Mouse (Mus musculus): ENCODE results near the gene Magi1. TPM values are rescaled to one million over a fixed set of nuclear protein-coding genes. Genes with fewer than 3 reads are reported as not detected.

Gene Magi1
- polyA plus RNA-seq (2012; rRNA removed), result 1.8 and 2.1 TPM in 2 replicates

DNA sequence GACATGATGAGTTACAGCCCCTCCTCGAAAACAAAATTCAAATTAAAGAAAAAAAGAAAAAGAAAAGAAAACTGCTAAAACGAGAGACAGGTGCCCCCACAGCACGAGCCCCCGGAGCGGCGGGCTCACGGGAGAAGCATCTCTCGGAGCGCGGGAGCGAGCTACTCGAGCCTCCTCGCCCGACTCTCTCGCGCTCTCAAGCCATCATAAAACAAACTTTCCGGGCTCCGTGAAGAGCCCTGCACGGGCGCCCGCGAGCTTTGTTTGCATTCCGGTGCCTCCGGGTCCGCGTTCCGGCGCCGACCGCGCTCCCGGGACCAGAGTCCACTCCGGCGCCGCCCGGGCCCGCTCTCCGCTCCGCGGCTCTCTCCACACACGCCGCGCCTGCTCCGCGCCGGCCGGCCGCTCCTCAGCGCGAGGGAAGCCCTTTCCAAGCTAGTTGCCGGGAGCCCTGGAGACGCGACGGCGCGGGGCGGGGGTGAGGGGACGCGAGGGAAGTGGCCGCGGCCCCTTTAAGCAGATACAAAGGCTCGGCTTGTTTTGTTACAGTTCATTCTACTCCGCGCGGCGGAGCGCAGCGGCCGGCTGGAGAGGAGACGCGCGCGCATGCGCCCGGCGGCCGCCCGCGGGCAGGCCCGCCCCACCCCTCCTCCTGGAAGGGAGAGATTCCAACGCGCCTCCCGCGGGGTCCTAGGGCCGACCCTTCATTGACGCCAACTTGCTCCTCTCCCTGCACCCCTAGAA is at the start of gene Magi1:
Gene Magi1, minus strand, starts transcription at position 600 of the 744 bp plus-strand sequence.
- Histone ChIP-seq H3K4me3 (ENCODE audit: control insufficient read depth, insufficient read depth, low read length) (peak within 1 kb of the TSS; percentile 38), H3K27me3 (ENCODE audit: control insufficient read depth, insufficient read depth, low read length) (peaks cover 9% of the 10 kb centered on the region; the same call in 1 of the 2 replicates), H3K27ac (ENCODE audit: control insufficient read depth, insufficient read depth, low read length) (no peak within 1 kb of the TSS), H3K4me1 (replicated peaks; ENCODE audit: control insufficient read depth, insufficient read depth, low read length) (peaks cover 13% of the 10 kb centered on the region), H3K36me3 (ENCODE audit: control insufficient read depth, insufficient read depth, low read length) (no peaks in the 10 kb centered on the region)
- TF ChIP-seq CTCF (IDR thresholded peaks at IDR 0.05; ENCODE audit: borderline replicate concordance, control insufficient read depth, extremely low read depth, insufficient read depth, low read length, poor library complexity), result no peak
- TF ChIP-seq POLR2A (IDR thresholded peaks at IDR 0.05; ENCODE audit: control insufficient read depth, extremely low read depth, insufficient read depth, low read length, poor library complexity), result no peak
- under 1% methylated on average over 85 of the region's 86 CpGs for WGBS
- peak; percentile 61 for DNase-seq

DNA sequence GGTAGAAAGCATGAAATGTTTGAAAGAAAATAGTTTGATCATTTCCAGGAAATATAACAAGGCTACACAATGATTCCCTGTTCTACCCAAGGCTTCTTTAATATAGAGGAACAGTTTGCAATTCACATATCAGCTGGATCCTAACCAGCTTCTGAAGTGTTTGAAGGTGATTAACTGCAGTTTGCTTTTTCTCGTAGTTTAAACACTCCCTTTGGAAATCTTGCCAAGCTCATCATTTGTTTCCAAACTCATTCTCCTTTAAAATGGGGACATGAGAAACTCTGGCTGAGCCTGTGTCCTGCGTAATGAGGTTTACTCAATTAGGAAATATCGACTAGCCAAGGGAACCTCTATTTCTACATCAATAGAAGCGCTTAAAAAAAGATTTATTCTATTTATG is 43.4 kb upstream of the Magi1 start:
- TF ChIP-seq CTCF (IDR thresholded peaks at IDR 0.05; ENCODE audit: borderline replicate concordance, control insufficient read depth, extremely low read depth, insufficient read depth, low read length, poor library complexity) (no peak), POLR2A (IDR thresholded peaks at IDR 0.05; ENCODE audit: control insufficient read depth, extremely low read depth, insufficient read depth, low read length, poor library complexity) (no peak)
- no peak overlapping the region for H3K27ac ChIP-seq (ENCODE audit: control insufficient read depth, insufficient read depth, low read length)
- no peak overlapping the region for H3K4me3 ChIP-seq (ENCODE audit: control insufficient read depth, insufficient read depth, low read length)
- no peaks in the 10 kb centered on the region for H3K27me3 ChIP-seq (ENCODE audit: control insufficient read depth, insufficient read depth, low read length)
- WGBS, result 93% methylated on average over 4 of the region's 4 CpGs
- DNase-seq, result no peak
- H3K36me3 ChIP-seq (ENCODE audit: control insufficient read depth, insufficient read depth, low read length), result no peaks in the 10 kb centered on the region
- no peaks in the 10 kb centered on the region for H3K4me1 ChIP-seq (replicated peaks; ENCODE audit: control insufficient read depth, insufficient read depth, low read length)

DNA sequence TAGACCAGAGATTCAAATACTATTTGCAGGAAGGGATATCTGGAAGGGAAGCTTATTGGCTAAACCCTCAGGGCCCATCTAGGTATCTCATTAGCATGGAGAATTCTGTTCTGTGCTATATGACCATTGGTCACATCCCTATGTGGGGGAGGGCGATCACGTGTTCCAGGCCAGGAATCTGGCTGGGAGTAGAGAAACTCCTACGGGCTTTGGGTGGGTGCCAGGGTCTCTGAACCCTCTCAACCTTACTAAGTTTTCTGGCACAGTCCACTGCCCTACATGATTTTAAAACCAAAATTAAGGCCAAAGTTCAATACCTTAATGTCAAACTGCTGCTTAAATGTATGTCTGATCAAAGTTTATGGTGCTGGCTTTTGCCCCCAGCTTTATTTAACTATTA is 33.2 kb upstream of the Magi1 start:
- no peak for DNase-seq
- H3K36me3 ChIP-seq (ENCODE audit: control insufficient read depth, insufficient read depth, low read length), result no peaks in the 10 kb centered on the region
- no peak overlapping the region for H3K4me3 ChIP-seq (ENCODE audit: control insufficient read depth, insufficient read depth, low read length)
- TF ChIP-seq CTCF (IDR thresholded peaks at IDR 0.05; ENCODE audit: borderline replicate concordance, control insufficient read depth, extremely low read depth, insufficient read depth, low read length, poor library complexity) (no peak), POLR2A (IDR thresholded peaks at IDR 0.05; ENCODE audit: control insufficient read depth, extremely low read depth, insufficient read depth, low read length, poor library complexity) (no peak)
- H3K27me3 ChIP-seq (ENCODE audit: control insufficient read depth, insufficient read depth, low read length), result no peaks in the 10 kb centered on the region
- H3K27ac ChIP-seq (ENCODE audit: control insufficient read depth, insufficient read depth, low read length), result no peak overlapping the region
- WGBS, result 93% methylated on average over 3 of the region's 3 CpGs
- H3K4me1 ChIP-seq (replicated peaks; ENCODE audit: control insufficient read depth, insufficient read depth, low read length), result no peaks in the 10 kb centered on the region

DNA sequence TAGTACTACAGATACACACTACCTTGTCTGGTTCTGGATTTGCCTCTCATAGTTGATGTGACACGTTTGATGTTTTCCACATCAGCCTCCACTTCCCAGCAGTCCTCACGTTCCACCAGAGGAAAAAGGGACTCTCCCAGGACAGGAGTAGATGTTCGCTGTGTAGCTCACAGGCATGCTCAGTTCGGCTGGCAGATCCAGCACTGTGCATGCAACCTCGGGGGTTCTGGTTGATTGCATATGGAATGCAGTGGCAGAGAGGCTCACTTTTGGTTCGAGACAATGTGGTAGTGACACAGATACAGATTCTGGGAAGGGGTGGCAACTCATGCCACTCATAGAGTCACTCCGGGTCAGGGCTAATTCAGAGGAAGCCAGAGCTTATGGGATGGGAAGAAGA is 28.6 kb upstream of the Magi1 start:
- no peaks in the 10 kb centered on the region for H3K27me3 ChIP-seq (ENCODE audit: control insufficient read depth, insufficient read depth, low read length)
- H3K36me3 ChIP-seq (ENCODE audit: control insufficient read depth, insufficient read depth, low read length), result no peaks in the 10 kb centered on the region
- no peak for DNase-seq
- no peak overlapping the region for H3K27ac ChIP-seq (ENCODE audit: control insufficient read depth, insufficient read depth, low read length)
- TF ChIP-seq CTCF (IDR thresholded peaks at IDR 0.05; ENCODE audit: borderline replicate concordance, control insufficient read depth, extremely low read depth, insufficient read depth, low read length, poor library complexity), result no peak
- TF ChIP-seq POLR2A (IDR thresholded peaks at IDR 0.05; ENCODE audit: control insufficient read depth, extremely low read depth, insufficient read depth, low read length, poor library complexity), result no peak
- no peaks in the 10 kb centered on the region for H3K4me1 ChIP-seq (replicated peaks; ENCODE audit: control insufficient read depth, insufficient read depth, low read length)
- H3K4me3 ChIP-seq (ENCODE audit: control insufficient read depth, insufficient read depth, low read length), result no peak overlapping the region
- WGBS, result 84% methylated on average over 7 of the region's 7 CpGs

DNA sequence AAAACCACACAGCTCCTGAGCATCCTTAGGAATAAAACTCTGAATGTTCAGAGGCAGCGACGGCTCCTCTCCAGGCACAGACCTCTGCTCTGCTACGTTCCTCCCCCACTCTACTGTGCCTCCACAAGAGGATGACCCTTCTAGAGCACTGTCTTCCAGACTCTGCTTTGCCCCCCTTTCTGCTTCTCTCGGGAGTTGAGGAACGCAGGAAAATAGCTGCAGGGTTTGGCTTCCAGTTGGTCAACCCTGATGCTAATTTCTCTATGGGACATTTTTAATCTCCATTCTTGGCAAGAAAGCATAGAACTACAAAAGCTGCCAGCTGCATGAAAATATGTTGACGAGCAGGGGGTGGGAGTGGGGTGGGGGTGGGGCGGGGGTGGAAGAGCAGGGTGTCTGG is 24.8 kb upstream of the Magi1 start:
- H3K36me3 ChIP-seq (ENCODE audit: control insufficient read depth, insufficient read depth, low read length), result no peaks in the 10 kb centered on the region
- no peaks in the 10 kb centered on the region for H3K4me1 ChIP-seq (replicated peaks; ENCODE audit: control insufficient read depth, insufficient read depth, low read length)
- WGBS, result 68% methylated on average over 7 of the region's 7 CpGs
- H3K27me3 ChIP-seq (ENCODE audit: control insufficient read depth, insufficient read depth, low read length), result no peaks in the 10 kb centered on the region
- TF ChIP-seq CTCF (IDR thresholded peaks at IDR 0.05; ENCODE audit: borderline replicate concordance, control insufficient read depth, extremely low read depth, insufficient read depth, low read length, poor library complexity), result no peak
- no peak for TF ChIP-seq POLR2A (IDR thresholded peaks at IDR 0.05; ENCODE audit: control insufficient read depth, extremely low read depth, insufficient read depth, low read length, poor library complexity)
- H3K27ac ChIP-seq (ENCODE audit: control insufficient read depth, insufficient read depth, low read length), result no peak overlapping the region
- no peak overlapping the region for H3K4me3 ChIP-seq (ENCODE audit: control insufficient read depth, insufficient read depth, low read length)
- no peak for DNase-seq

DNA sequence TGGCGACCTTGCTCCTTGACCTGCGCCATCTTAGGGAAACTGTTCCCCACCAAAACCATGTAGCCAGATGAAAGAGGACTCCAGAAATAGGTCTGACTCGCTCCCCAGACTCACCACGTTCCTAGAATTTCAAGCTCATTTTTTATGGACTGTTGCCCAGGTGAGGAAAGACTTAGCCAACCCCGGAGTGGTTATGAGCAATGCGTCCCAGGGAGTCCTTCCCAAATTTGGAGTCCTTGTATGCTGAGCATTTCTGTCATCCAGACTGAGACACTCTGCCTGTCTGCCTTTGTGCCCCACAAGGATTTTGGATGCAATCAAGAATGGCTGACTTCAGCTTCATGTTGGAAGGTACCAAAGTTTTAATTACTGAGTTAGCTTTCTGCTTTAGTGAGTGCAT is 19.8 kb upstream of the Magi1 start:
- H3K36me3 ChIP-seq (ENCODE audit: control insufficient read depth, insufficient read depth, low read length), result no peaks in the 10 kb centered on the region
- TF ChIP-seq POLR2A (IDR thresholded peaks at IDR 0.05; ENCODE audit: control insufficient read depth, extremely low read depth, insufficient read depth, low read length, poor library complexity) (no peak), CTCF (IDR thresholded peaks at IDR 0.05; ENCODE audit: borderline replicate concordance, control insufficient read depth, extremely low read depth, insufficient read depth, low read length, poor library complexity) (no peak)
- no peaks in the 10 kb centered on the region for H3K27me3 ChIP-seq (ENCODE audit: control insufficient read depth, insufficient read depth, low read length)
- H3K4me1 ChIP-seq (replicated peaks; ENCODE audit: control insufficient read depth, insufficient read depth, low read length), result no peaks in the 10 kb centered on the region
- H3K4me3 ChIP-seq (ENCODE audit: control insufficient read depth, insufficient read depth, low read length), result no peak overlapping the region
- WGBS, result 84% methylated on average over 6 of the region's 6 CpGs
- no peak for DNase-seq
- H3K27ac ChIP-seq (ENCODE audit: control insufficient read depth, insufficient read depth, low read length), result no peak overlapping the region

Measured in thymus, adult 2 months (tissue).